Mouse (Mus musculus) small intestine, adult 2 months (tissue): Measurements from ENCODE around the gene Map3k3.

Source experiments
- CTCF ChIP-seq: fragments of 200-500 bp; IDR thresholded peaks from 2 replicates; pipeline ENCODE4 v1.5.1; 2012; ENCODE audit warnings: low read depth, mild to moderate bottlenecking, control low read depth, inconsistent platforms, low read length, moderate library complexity, mixed read lengths; ENCODE audit not compliant: insufficient replicate concordance, insufficient read length; ENCODE audit errors: extremely low read depth
- POLR2A ChIP-seq: fragments of 200-500 bp; IDR thresholded peaks from 2 replicates; pipeline ENCODE4 v1.6.1; 2012; ENCODE audit warnings: low read depth, mild to moderate bottlenecking, control low read depth, inconsistent platforms, low read length, moderate library complexity

- TF ChIP-seq CTCF (no peak), POLR2A (no peak)
Measured at GRCm38 (mm10) chr11:106122221-106122620, 37.8 kb downstream of the Map3k3 start.
